Mouse (Mus musculus): ENCODE measurements around the gene Mip. TPM values are rescaled to one million over a fixed set of nuclear protein-coding genes. Genes with fewer than 3 reads are reported as not detected.
"Not testable (repeated sequence)": the region's sequence is repeated elsewhere in the genome, so short reads cannot be mapped to it uniquely, and the experiment has no call there.

The Mip gene
- total RNA-seq, 2 experiments from 2014 or later = not detected

- ATAC-seq (replicated peaks; ENCODE audit: low FRiP score, poor library complexity, severe bottlenecking) = no peak
Measured at GRCm38 (mm10) chr10:128210131-128210530, 15.5 kb upstream of the Mip start.

DNA sequence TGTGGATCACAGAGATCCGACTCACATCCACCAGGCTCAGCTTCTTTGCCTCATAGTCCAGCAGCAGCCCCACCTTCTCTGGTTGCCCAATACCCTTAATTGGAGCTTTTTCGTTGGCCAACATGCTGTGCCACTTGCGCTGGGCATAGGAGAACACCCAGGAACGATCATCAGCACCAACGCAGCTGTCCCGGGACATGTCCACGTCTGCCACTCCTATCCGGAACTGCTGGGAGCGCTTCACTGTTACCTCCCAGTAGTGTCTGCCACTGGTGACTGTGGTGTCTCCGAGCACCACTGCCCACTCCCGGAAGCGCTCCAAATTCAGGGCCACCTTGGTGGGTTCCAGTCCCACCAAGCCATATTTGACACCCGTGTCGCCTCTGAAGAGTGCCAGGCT lies 14.7 kb upstream of the Mip start:
- ATAC-seq (replicated peaks; ENCODE audit: low FRiP score, poor library complexity, severe bottlenecking) = peak; percentile 25; the same call in 1 of the 2 replicates

GRCm38 (mm10) chr10:128211390-128212108 lies 14.1 kb upstream of the Mip start, which contains the start of gene Spryd4:
Gene Spryd4 (minus strand): TSS chr10:128211807.
- ATAC-seq (replicated peaks; ENCODE audit: low FRiP score, poor library complexity, severe bottlenecking) = peak; percentile 92

DNA sequence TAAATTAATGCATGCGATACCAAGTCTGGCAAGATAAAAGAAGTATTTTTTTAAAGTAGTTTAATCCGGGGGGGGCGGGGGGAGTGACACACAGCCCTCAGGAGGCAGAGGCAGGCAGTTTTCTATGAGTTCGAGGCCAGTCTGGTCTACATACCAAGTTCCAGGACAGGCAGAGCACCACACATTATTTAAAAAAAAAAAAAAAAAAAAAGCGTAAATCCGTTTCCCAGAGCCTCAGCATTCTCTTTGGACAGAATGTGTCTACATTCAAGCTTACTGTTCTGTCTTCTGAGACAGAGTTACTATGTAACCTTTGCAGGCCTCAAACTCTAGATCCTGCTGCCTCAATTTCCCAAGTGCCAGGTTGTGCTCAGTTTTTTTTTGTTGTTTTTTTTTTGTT lies 13.5 kb upstream of the Mip start:
- no peak for ATAC-seq (replicated peaks; ENCODE audit: low FRiP score, poor library complexity, severe bottlenecking)

DNA sequence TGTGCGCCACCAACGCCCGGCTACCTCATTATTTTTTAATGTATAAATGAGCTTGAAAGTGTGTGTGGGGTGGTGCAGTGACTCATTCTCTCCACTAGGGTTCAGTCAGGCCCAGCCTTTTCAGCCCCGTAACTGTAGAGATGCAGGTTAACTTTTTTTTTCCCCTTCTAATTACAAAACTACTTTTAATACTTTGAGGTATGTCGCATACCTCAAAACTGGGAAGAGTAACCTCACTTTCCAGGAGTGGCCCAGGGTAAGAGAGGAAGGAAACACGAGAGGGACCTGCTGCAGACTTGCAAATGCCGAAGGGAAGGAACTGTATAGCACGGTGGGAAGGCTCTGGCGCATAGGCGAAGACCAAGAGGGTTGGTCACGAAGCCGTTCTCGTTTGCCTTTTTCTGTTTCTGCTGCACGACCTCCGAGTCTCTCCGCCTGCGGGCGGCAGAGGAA lies 12.7 kb upstream of the Mip start:
- peak; percentile 80 for ATAC-seq (replicated peaks; ENCODE audit: low FRiP score, poor library complexity, severe bottlenecking)

DNA sequence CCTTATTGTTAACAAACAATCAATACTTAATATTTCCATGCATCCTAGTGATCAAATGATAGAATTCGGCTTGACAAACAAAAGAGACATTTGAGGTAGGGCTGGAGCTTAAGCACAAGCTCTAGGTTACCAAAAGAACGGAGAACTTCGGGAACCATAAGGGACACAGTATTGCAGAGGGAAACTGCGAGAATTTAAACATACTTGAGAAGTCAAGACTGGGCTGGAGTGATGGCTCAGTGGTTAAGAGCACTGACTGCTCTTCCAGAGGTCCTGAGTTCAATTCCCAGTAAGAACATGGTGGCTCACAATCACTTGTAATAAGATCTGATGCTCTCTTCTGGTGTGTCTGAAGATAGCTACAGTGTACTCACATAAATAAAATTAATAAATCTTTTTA lies 11.5 kb upstream of the Mip start:
- not testable (repeated sequence) for ATAC-seq (replicated peaks; ENCODE audit: low FRiP score, poor library complexity, severe bottlenecking)

DNA sequence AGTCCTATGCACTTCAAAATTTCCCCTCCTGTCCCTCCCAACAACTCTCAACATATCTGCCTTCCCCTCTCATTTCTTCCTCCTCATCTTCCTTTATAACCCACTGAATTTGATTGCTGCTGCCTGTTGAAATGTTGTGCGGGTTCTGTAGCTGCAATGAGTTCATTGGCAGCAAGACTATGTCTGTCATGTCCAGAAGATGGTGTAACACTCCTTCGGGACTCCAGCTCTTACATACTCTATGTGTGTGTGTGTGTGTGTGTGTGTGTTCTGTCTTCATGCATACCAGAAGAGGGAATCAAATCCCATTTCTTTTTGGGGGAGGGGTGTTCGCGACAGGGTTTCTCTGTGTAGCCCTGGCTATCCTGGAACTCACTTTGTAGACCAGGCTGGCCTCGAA lies 10.7 kb upstream of the Mip start:
- no peak for ATAC-seq (replicated peaks; ENCODE audit: low FRiP score, poor library complexity, severe bottlenecking)

DNA sequence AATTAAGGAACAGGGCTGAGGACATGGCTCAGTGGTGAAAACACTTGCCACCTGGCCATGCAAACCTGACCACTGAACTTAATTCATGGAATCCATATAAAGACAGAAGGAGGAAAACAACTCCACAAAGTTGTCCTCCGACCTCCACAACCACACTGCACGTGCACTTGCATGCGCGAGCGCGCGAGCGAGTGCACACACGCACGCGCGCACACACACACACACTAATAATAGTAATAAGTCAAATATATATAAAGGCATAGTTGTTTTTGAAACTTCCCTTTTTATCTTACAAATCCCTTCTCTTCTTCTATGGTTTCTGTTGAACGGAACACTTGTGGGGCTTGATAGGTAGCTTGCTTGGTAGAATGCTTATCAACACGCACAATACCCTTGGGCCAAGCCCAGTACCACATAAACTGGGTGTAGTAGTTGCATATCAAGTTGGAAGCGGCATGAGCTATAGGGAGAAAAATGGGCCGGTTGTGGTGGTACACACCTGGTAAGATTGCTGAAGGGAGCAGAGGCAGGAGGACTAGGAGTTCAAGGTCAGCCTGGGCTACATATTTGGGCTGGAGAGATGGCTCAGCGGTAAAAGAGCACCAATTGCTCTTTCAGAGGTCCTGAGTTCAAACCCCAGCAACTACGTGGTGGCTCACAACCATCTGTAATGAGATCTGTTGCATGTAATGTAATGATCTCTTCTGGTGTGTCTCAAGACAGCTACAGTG lies 7.1 kb upstream of the Mip start:
- ATAC-seq (replicated peaks; ENCODE audit: low FRiP score, poor library complexity, severe bottlenecking) = peak; percentile 83

GRCm38 (mm10) chr10:128221533-128222286 lies 3.9 kb upstream of the Mip start:
- no peak for ATAC-seq (replicated peaks; ENCODE audit: low FRiP score, poor library complexity, severe bottlenecking)

GRCm38 (mm10) chr10:128225064-128225463 lies 574 bp upstream of the Mip start:
- no peak for ATAC-seq (replicated peaks; ENCODE audit: low FRiP score, poor library complexity, severe bottlenecking)

- ATAC-seq (replicated peaks; ENCODE audit: low FRiP score, poor library complexity, severe bottlenecking) = no peak
Measured at GRCm38 (mm10) chr10:128227592-128227991, 2.0 kb downstream of the Mip start.

GRCm38 (mm10) chr10:128228009-128228408 lies 2.4 kb downstream of the Mip start:
- ATAC-seq (replicated peaks; ENCODE audit: low FRiP score, poor library complexity, severe bottlenecking) = no peak

- ATAC-seq (replicated peaks; ENCODE audit: low FRiP score, poor library complexity, severe bottlenecking) = no peak
Measured at GRCm38 (mm10) chr10:128230582-128230981, 4.9 kb downstream of the Mip start.

DNA sequence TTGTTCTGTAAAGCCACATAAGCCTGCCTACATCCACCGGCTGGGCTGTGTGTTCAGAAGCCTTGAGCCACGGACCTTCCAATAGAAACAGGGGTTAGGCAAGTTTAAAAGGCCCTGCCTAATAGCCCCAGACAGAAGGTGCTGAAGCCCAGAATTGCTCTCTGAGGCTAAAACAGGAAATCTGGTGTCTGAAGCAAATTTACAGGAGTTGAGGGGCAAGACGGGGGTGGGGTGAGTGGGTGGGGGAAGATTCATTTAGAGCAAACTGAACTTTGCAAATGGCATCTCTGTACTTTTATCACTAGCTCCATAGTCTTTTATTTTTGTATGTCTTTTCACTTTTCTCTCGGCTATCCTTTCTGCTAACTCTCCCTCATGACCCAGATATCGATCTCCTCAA lies 5.5 kb downstream of the Mip start:
- no peak for ATAC-seq (replicated peaks; ENCODE audit: low FRiP score, poor library complexity, severe bottlenecking)

- ATAC-seq (replicated peaks; ENCODE audit: low FRiP score, poor library complexity, severe bottlenecking) = peak; percentile 76
Measured at GRCm38 (mm10) chr10:128231697-128232419, 6.2 kb downstream of the Mip start, which contains the start of gene Timeless. Gene Timeless (plus strand): TSS chr10:128232065.

DNA sequence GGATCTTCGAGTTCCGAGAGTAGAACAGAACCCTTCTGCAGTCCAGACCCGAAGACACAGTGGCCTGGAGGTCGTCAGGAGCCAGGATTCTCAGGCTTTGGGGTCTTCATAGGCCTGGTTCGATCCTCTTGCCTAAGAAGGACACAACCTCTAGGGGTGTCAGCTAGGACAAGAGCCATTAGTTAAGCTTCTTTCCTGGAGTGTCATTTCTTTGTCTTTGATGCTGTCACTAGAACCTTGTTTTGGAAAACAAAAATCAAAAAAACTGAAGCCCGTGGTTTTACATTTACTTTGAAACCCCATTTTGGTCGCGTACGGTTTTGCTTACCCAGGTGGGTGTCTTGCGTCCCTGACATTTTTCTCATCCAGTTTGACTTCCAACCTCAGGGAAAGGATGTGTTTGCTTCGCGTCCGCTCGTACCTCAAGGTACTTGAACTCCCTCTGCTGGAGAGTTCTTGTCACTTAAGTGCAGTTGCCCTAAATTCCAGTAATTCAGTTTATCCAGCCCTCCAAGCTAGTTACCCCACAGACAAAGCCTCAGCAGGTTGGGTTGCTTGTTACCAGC lies 6.9 kb downstream of the Mip start:
- ATAC-seq (replicated peaks; ENCODE audit: low FRiP score, poor library complexity, severe bottlenecking) = peak; percentile 84

DNA sequence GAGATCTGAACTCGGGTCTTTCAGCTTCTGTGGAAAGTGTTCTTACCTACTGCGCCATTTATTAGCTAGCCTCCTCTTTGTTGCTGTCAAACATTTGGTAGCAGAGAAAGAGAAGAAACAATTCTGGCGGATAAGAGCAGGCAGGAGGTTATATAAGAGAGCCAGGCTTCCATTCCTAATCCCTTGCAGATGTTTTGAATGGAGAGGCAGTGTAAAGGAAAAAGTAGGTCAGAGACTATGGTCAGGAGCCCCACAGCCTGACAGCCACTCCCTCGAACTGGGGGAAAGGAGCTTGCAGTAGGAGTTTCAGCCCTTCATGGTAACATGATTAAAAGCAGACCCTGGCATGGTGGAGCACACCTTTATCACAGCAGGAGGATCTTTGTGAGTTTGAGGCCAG lies 10.7 kb downstream of the Mip start:
- ATAC-seq (replicated peaks; ENCODE audit: low FRiP score, poor library complexity, severe bottlenecking) = no peak

DNA sequence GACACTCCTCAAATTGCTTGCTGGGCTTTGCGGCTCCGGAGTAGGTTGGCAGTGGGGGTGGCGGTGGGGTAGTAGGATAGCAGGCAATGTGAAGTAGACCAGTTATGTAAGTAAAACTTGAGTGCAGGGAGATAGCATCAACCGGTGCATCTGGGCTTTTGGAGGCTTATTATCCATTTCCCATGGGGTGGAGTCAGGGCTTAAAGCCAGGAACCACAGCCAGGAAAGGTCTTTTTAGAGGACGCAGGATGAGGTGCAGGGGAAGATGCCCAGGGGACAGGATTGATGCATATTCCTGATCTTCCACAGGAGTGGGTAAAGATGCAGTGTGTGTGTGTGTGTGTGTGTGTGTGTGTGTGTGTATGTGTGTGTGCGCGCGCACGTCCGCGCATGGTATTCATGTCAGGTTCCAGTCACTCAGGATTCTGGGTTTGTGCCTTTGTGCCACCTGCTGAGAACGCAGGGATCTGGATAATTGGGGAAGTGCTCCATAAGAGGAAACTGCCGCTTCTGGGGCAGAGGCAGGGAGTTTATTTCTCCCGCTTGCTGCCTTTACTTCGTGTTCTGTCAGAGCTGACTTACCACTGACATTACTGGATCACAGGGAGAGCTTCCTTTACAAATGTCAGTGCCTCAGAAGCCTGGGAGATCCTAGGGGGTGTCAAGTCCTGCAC lies 12.3 kb downstream of the Mip start:
- ATAC-seq (replicated peaks; ENCODE audit: low FRiP score, poor library complexity, severe bottlenecking) = no peak

GRCm38 (mm10) chr10:128239140-128239539 lies 13.5 kb downstream of the Mip start:
- no peak for ATAC-seq (replicated peaks; ENCODE audit: low FRiP score, poor library complexity, severe bottlenecking)

All from erythroid progenitor cell, adult 5-6 weeks (primary cell).